Mouse (Mus musculus) hindbrain, postnatal 0 days (tissue): ENCODE results near the gene Sco1. TPM values are rescaled to one million over a fixed set of nuclear protein-coding genes. Genes with fewer than 3 reads are reported as not detected.
"Not testable (repeated sequence)": the region's sequence is repeated elsewhere in the genome, so short reads cannot be mapped to it uniquely, and the experiment has no call there.

Source experiments
- ATAC-seq: fragments of 200-750 bp; cut with Nextera tagmentation; 2 replicates; pipeline ENCODE4 v1.8.0; 2017; ENCODE audit warnings: mild to moderate bottlenecking, moderate TSS enrichment, moderate library complexity
- DNase-seq: peaks from one replicate; pipeline ENCODE4 v3.0.0-alpha.2; 2015; ENCODE audit warnings: low spot score
- H3K27ac ChIP-seq: fragments of 300-500 bp; sonication (generic); 2 replicates; pipeline ENCODE4 v1.5.1; 2014; ENCODE audit warnings: mild to moderate bottlenecking
- H3K27me3 ChIP-seq: fragments of 300-500 bp; sonication (generic); 2 replicates; pipeline ENCODE4 v1.6.1; 2014; ENCODE audit warnings: low read length, mixed read lengths; ENCODE audit not compliant: insufficient read depth
- H3K36me3 ChIP-seq: fragments of 300-500 bp; sonication (generic); 2 replicates; pipeline ENCODE4 v1.6.1; 2014; ENCODE audit warnings: low read length, mixed read lengths; ENCODE audit not compliant: insufficient read depth
- H3K4me1 ChIP-seq: fragments of 300-500 bp; sonication (generic); 2 replicates; pipeline ENCODE4 v1.6.1; 2014; ENCODE audit warnings: antibody characterized with exemption, low read length, mixed read lengths; ENCODE audit not compliant: insufficient read depth
- H3K4me2 ChIP-seq: fragments of 300-500 bp; sonication (generic); 2 replicates; pipeline ENCODE4 v1.6.1; 2014; ENCODE audit warnings: low read depth, mild to moderate bottlenecking, low read length, moderate library complexity, mixed read lengths
- H3K4me3 ChIP-seq: fragments of 300-500 bp; sonication (generic); 2 replicates; pipeline ENCODE4 v1.5.1; 2014; ENCODE audit warnings: low read length
- H3K9ac ChIP-seq: fragments of 300-500 bp; sonication (generic); replicated peaks from 2 replicates; pipeline ENCODE4 v1.6.1; 2014; ENCODE audit warnings: mild to moderate bottlenecking, low read length, moderate library complexity, mixed read lengths
- H3K9me3 ChIP-seq: fragments of 300-500 bp; sonication (generic); 2 replicates; pipeline ENCODE4 v1.6.1; 2016; ENCODE audit warnings: low read length, mixed read lengths
- CTCF ChIP-seq: IDR thresholded peaks from 2 replicates; pipeline ENCODE4 v1.5.1; 2016; ENCODE audit warnings: antibody characterized with exemption, control low read depth, low read depth
- WGBS: fragments of 180-500 bp; shearing (Covaris S2); extraction: QIAGEN DNeasy Blood & Tissue Kit; methylation state at CpG from one replicate; pipeline ENCODE4 v1.1.7; 2014; 5-methylcytosine and 5-hydroxymethylcytosine counted together
- polyA plus RNA-seq: library from polyadenylated mRNA; unstranded; fragments of >200 nt; fragmentation: Nextera tagmentation; extraction: Ambion mirVana; gene quantifications from 2 replicates; pipeline ENCODE4 v1.2.1, GENCODE M21; 2015
- total RNA-seq: library from RNA; depleted of rRNA; stranded (reverse); fragments of >200 nt; gene quantifications from 2 replicates; pipeline ENCODE4 v1.2.3, GENCODE M21; 2014

The Sco1 gene
- total and polyA plus RNA-seq, 2 experiments from 2014 or later: 13.6 to 13.8 TPM

- no peak for TF ChIP-seq CTCF
- H3K4me3 ChIP-seq: no peak overlapping the region
- no peak overlapping the region for H3K9ac ChIP-seq
- H3K36me3 ChIP-seq: no peaks in the 10 kb centered on the region
- H3K27me3 ChIP-seq: peaks cover 13% of the 10 kb centered on the region; the same call in 1 of the 2 replicates
- H3K27ac ChIP-seq: no peak overlapping the region
- H3K4me1 ChIP-seq: no peaks in the 10 kb centered on the region
- no peaks in the 10 kb centered on the region for H3K9me3 ChIP-seq
- H3K4me2 ChIP-seq: no peak overlapping the region
- 58% methylated on average over 9 of the region's 9 CpGs for WGBS
- DNase-seq (no peak), ATAC-seq (no peak)
Observed at GRCm38 (mm10) chr11:67086467-67087164, 34.1 kb downstream of the Sco1 start.

GRCm38 (mm10) chr11:67087225-67087624, 34.8 kb downstream of the Sco1 start:
- Histone ChIP-seq H3K4me3 (no peak overlapping the region), H3K4me2 (no peak overlapping the region), H3K36me3 (no peaks in the 10 kb centered on the region), H3K27me3 (peaks cover 13% of the 10 kb centered on the region; the same call in 1 of the 2 replicates), H3K27ac (no peak overlapping the region), H3K9ac (no peak overlapping the region), H3K9me3 (no peaks in the 10 kb centered on the region), H3K4me1 (no peaks in the 10 kb centered on the region)
- no peak for TF ChIP-seq CTCF
- ATAC-seq (no peak), DNase-seq (no peak)
- WGBS: 86% methylated on average over 12 of the region's 12 CpGs

GRCm38 (mm10) chr11:67092354-67092753, 39.9 kb downstream of the Sco1 start:
- H3K36me3 ChIP-seq, H3K9me3 ChIP-seq, ATAC-seq, H3K27me3 ChIP-seq, H3K27ac ChIP-seq, H3K4me3 ChIP-seq, H3K4me1 ChIP-seq, DNase-seq, H3K4me2 ChIP-seq, H3K9ac ChIP-seq: not testable (repeated sequence)
- 86% methylated on average over 12 of the region's 12 CpGs for WGBS

- no peaks in the 10 kb centered on the region for H3K9me3 ChIP-seq
- H3K9ac ChIP-seq: no peak overlapping the region
- H3K4me1 ChIP-seq: no peaks in the 10 kb centered on the region
- no peak overlapping the region for H3K27ac ChIP-seq
- H3K27me3 ChIP-seq: no peaks in the 10 kb centered on the region
- ATAC-seq (no peak), DNase-seq (no peak)
- no peak for TF ChIP-seq CTCF
- WGBS: 84% methylated on average over 9 of the region's 9 CpGs
- H3K4me2 ChIP-seq: no peak overlapping the region
- H3K36me3 ChIP-seq: no peaks in the 10 kb centered on the region
- no peak overlapping the region for H3K4me3 ChIP-seq
Observed at GRCm38 (mm10) chr11:67093201-67093600, 40.7 kb downstream of the Sco1 start.

- H3K36me3 ChIP-seq: no peaks in the 10 kb centered on the region
- H3K27ac ChIP-seq: no peak overlapping the region
- no peaks in the 10 kb centered on the region for H3K27me3 ChIP-seq
- no peaks in the 10 kb centered on the region for H3K9me3 ChIP-seq
- no peak overlapping the region for H3K4me2 ChIP-seq
- ATAC-seq: no peak
- DNase-seq: no peak
- no peak overlapping the region for H3K9ac ChIP-seq
- H3K4me3 ChIP-seq: no peak overlapping the region
- 95% methylated on average over 5 of the region's 5 CpGs for WGBS
- no peak for TF ChIP-seq CTCF
- no peaks in the 10 kb centered on the region for H3K4me1 ChIP-seq
Observed at GRCm38 (mm10) chr11:67093652-67094051, 41.2 kb downstream of the Sco1 start.

GRCm38 (mm10) chr11:67094470-67094869, 42.0 kb downstream of the Sco1 start:
- Histone ChIP-seq H3K27me3 (no peaks in the 10 kb centered on the region), H3K4me2 (no peak overlapping the region), H3K4me1 (no peaks in the 10 kb centered on the region), H3K9me3 (no peaks in the 10 kb centered on the region), H3K36me3 (no peaks in the 10 kb centered on the region), H3K4me3 (no peak overlapping the region), H3K9ac (no peak overlapping the region), H3K27ac (no peak overlapping the region)
- no peak for TF ChIP-seq CTCF
- DNase-seq (no peak), ATAC-seq (no peak)
- WGBS: 81% methylated on average over 29 of the region's 29 CpGs

GRCm38 (mm10) chr11:67097709-67098108, 45.2 kb downstream of the Sco1 start:
- Histone ChIP-seq H3K27me3 (no peaks in the 10 kb centered on the region), H3K27ac (no peak overlapping the region), H3K9ac (no peak overlapping the region), H3K9me3 (no peaks in the 10 kb centered on the region), H3K36me3 (no peaks in the 10 kb centered on the region), H3K4me2 (no peak overlapping the region), H3K4me1 (no peaks in the 10 kb centered on the region), H3K4me3 (no peak overlapping the region)
- TF ChIP-seq CTCF: no peak
- no peak for ATAC-seq
- DNase-seq: no peak
- WGBS: 92% methylated on average over 10 of the region's 10 CpGs
